Mouse (Mus musculus): ENCODE measurements around the gene Trim8. TPM values are rescaled to one million over a fixed set of nuclear protein-coding genes. Genes with fewer than 3 reads are reported as not detected.

The Trim8 gene
- polyA plus RNA-seq, 2 experiments, result 7.3 to 7.5 TPM

DNA sequence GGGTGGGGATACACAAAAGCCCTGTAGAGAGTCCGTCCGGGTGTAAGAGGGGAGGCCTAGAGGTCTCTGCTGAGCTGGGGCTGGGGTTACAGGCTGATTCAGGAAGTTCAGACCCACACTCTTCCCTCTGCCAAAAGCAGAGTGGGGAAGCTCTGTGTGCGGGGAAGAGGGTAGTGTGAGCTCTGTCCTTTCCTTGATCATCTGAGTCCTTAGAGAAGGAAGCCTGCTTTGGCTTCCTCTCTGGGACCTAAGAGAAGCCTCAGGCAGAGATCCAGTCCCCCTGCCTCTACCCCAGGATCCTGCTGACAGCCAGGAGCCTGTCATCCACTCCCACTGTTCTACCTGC lies 4.8 kb downstream of the Trim8 start:
- peak overlapping the region; percentile 82 for H3K4me2 ChIP-seq (ENCODE audit: low read depth)
- H3K4me1 ChIP-seq (replicated peaks; ENCODE audit: control insufficient read depth in 2 of 2, insufficient read depth in 2 of 2, low read length in 1 of 2), result peaks cover 27 to 54% of the 10 kb centered on the region in 2 experiments
- DNase-seq (ENCODE audit: low read depth in 3 of 3, low spot score in 3 of 3), result no peak
- TF ChIP-seq EP300 (IDR thresholded peaks at IDR 0.05; ENCODE audit: low read depth) (no peak), CTCF (IDR thresholded peaks at IDR 0.05; ENCODE audit: low read depth) (no peak)
- ATAC-seq (ENCODE audit: insufficient read depth), result no peak
- peaks cover 13% of the 10 kb centered on the region for H3K36me3 ChIP-seq (replicated peaks; ENCODE audit: control insufficient read depth, insufficient read depth, low read depth)
- H3K9me3 ChIP-seq (ENCODE audit: control insufficient read depth, low read length), result no peaks in the 10 kb centered on the region
- no peak overlapping the region for H3K9ac ChIP-seq (replicated peaks)
- H3K27me3 ChIP-seq (ENCODE audit: control insufficient read depth, insufficient read depth, low read length), result no peaks in the 10 kb centered on the region
- no peak overlapping the region; the same call in 1 of the 2 replicates for H3K27ac ChIP-seq
- H3K4me3 ChIP-seq (ENCODE audit: insufficient read depth in 1 of 2, low read depth in 2 of 2, low read length in 2 of 2), result no peak overlapping the region
- 59% methylated on average over 3 of the region's 3 CpGs for WGBS (ENCODE audit: insufficient replicate concordance)

DNA sequence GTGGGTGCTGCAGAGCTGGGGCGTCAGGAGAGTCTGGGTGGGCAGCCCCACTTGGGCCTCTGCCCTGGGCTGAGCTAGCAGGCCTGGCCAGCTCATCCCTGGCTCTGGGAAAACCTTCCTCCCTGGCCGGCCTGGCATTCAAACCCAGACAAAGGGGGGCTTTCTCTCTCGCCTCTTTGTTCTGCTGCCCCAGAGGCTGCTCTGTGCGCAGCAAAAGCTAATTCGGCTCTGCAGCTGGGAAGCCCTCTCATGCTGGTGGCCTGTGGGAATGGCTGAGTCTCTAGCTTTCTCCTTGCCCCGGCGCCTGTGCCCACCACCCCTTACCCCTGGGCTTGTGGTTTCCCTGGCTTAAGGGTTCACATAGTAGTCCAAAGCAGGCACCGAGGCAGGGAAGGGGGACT lies 5.7 kb downstream of the Trim8 start:
- no peak overlapping the region for H3K4me3 ChIP-seq (ENCODE audit: insufficient read depth in 1 of 2, low read depth in 2 of 2, low read length in 2 of 2)
- WGBS (ENCODE audit: insufficient replicate concordance), result 80% methylated on average over 8 of the region's 8 CpGs
- no peak for ATAC-seq (ENCODE audit: insufficient read depth)
- no peaks in the 10 kb centered on the region for H3K9me3 ChIP-seq (ENCODE audit: control insufficient read depth, low read length)
- no peak overlapping the region for H3K4me2 ChIP-seq (ENCODE audit: low read depth)
- H3K27me3 ChIP-seq (ENCODE audit: control insufficient read depth, insufficient read depth, low read length), result no peaks in the 10 kb centered on the region
- no peak overlapping the region for H3K9ac ChIP-seq (replicated peaks)
- no peak for DNase-seq (ENCODE audit: low read depth in 3 of 3, low spot score in 3 of 3)
- H3K36me3 ChIP-seq (replicated peaks; ENCODE audit: control insufficient read depth, insufficient read depth, low read depth), result peaks cover 19% of the 10 kb centered on the region
- no peak overlapping the region for H3K27ac ChIP-seq
- TF ChIP-seq CTCF (IDR thresholded peaks at IDR 0.05; ENCODE audit: low read depth) (no peak), EP300 (IDR thresholded peaks at IDR 0.05; ENCODE audit: low read depth) (no peak)
- peaks cover 27 to 54% of the 10 kb centered on the region in 2 experiments for H3K4me1 ChIP-seq (replicated peaks; ENCODE audit: control insufficient read depth in 2 of 2, insufficient read depth in 2 of 2, low read length in 1 of 2)

DNA sequence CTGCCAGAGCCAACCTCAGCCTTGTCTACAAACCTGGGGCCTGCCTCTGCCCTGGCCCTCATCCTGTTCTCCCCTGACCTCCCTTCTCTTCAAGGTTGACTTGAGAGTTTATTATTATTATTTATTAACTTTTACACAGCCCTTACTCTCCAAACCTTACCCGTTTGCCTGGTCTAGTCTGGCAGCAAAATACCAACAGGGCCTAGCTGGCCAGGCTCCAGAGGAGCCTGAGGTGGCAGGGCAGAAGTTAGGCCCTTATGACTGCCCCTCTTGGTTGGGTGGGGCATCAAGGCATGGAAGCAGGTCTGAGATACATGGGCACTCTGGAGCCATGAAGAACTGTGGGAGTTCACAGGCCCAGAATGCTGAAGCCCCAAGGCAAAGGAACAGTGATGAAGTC lies 6.3 kb downstream of the Trim8 start:
- ATAC-seq (ENCODE audit: insufficient read depth), result no peak
- no peak for DNase-seq (ENCODE audit: low read depth in 3 of 3, low spot score in 3 of 3)
- no peak overlapping the region for H3K4me2 ChIP-seq (ENCODE audit: low read depth)
- H3K36me3 ChIP-seq (replicated peaks; ENCODE audit: control insufficient read depth, insufficient read depth, low read depth), result peaks cover 24% of the 10 kb centered on the region
- H3K9ac ChIP-seq (replicated peaks), result no peak overlapping the region
- 59% methylated on average over 1 of the region's 1 CpGs for WGBS (ENCODE audit: insufficient replicate concordance)
- TF ChIP-seq CTCF (IDR thresholded peaks at IDR 0.05; ENCODE audit: low read depth), result no peak
- TF ChIP-seq EP300 (IDR thresholded peaks at IDR 0.05; ENCODE audit: low read depth), result no peak
- peaks cover 27 to 54% of the 10 kb centered on the region in 2 experiments for H3K4me1 ChIP-seq (replicated peaks; ENCODE audit: control insufficient read depth in 2 of 2, insufficient read depth in 2 of 2, low read length in 1 of 2)
- H3K27me3 ChIP-seq (ENCODE audit: control insufficient read depth, insufficient read depth, low read length), result no peaks in the 10 kb centered on the region
- no peak overlapping the region for H3K4me3 ChIP-seq (ENCODE audit: insufficient read depth in 1 of 2, low read depth in 2 of 2, low read length in 2 of 2)
- no peak overlapping the region for H3K27ac ChIP-seq
- no peaks in the 10 kb centered on the region for H3K9me3 ChIP-seq (ENCODE audit: control insufficient read depth, low read length)

DNA sequence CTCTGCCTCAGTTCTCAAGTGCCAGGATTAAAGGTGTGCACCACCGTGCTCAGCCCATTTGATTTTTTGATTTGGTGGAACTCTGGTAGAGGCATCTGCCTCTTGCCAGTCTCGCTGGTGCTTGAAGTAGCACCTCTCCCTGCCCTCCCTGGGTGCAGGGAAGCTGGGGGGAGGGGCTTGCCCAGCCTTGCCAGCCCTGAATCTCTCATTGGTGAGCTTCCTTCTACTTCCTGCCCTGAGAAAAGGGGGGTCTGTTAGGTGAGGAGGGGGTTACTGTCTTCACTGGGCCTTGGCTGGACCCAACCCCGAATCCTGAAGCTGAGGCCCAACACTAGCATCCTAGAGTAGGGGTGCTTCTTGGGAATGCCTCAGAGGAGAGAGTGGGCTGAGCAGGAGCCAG lies 7.2 kb downstream of the Trim8 start:
- Histone ChIP-seq H3K9ac (replicated peaks) (no peak overlapping the region), H3K27ac (no peak overlapping the region), H3K4me1 (replicated peaks; ENCODE audit: control insufficient read depth in 2 of 2, insufficient read depth in 2 of 2, low read length in 1 of 2) (peaks cover 27 to 54% of the 10 kb centered on the region in 2 experiments)

DNA sequence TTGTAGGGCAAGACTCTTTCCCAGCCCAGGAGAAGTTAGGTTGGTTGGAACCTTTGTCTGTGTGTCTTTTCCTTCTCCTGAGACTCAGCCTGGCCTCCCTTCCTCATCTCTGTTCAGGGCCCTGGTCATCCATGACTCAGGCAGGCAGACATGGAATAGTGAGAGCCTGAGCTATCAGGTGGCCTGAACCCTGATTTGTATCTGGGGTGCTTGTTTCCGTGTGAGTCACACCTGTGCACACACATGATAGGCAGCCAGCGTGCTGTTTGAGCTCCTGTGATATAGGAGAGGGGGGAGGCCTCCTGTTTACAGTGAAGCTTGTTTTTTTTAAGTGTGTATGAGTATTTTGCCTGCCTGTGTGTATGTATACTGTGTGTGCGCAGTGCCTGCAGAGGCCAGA lies 7.7 kb downstream of the Trim8 start:
- no peak for DNase-seq (ENCODE audit: low read depth in 3 of 3, low spot score in 3 of 3)
- no peak for ATAC-seq (ENCODE audit: insufficient read depth)
- TF ChIP-seq CTCF (IDR thresholded peaks at IDR 0.05; ENCODE audit: low read depth) (no peak), EP300 (IDR thresholded peaks at IDR 0.05; ENCODE audit: low read depth) (no peak)
- Histone ChIP-seq H3K4me2 (ENCODE audit: low read depth) (no peak overlapping the region), H3K27me3 (ENCODE audit: control insufficient read depth, insufficient read depth, low read length) (no peaks in the 10 kb centered on the region), H3K9ac (replicated peaks) (no peak overlapping the region), H3K4me1 (replicated peaks; ENCODE audit: control insufficient read depth in 2 of 2, insufficient read depth in 2 of 2, low read length in 1 of 2) (peaks cover 27 to 50% of the 10 kb centered on the region in 2 experiments), H3K36me3 (replicated peaks; ENCODE audit: control insufficient read depth, insufficient read depth, low read depth) (peaks cover 37% of the 10 kb centered on the region), H3K27ac (no peak overlapping the region), H3K4me3 (ENCODE audit: insufficient read depth in 1 of 2, low read depth in 2 of 2, low read length in 2 of 2) (no peak overlapping the region), H3K9me3 (ENCODE audit: control insufficient read depth, low read length) (no peaks in the 10 kb centered on the region)
- WGBS (ENCODE audit: insufficient replicate concordance), result 61% methylated on average over 3 of the region's 3 CpGs

More for the DNA sequence above, 7.2 kb downstream of the Trim8 start:
- WGBS (ENCODE audit: insufficient replicate concordance), result 79% methylated on average over 3 of the region's 3 CpGs
- no peak overlapping the region for H3K4me3 ChIP-seq (ENCODE audit: insufficient read depth in 1 of 2, low read depth in 2 of 2, low read length in 2 of 2)
- DNase-seq (ENCODE audit: low read depth in 3 of 3, low spot score in 3 of 3) (no peak), ATAC-seq (ENCODE audit: insufficient read depth) (no peak)
- no peak overlapping the region for H3K4me2 ChIP-seq (ENCODE audit: low read depth)
- H3K9me3 ChIP-seq (ENCODE audit: control insufficient read depth, low read length), result no peaks in the 10 kb centered on the region
- no peak for TF ChIP-seq CTCF (IDR thresholded peaks at IDR 0.05; ENCODE audit: low read depth)
- TF ChIP-seq EP300 (IDR thresholded peaks at IDR 0.05; ENCODE audit: low read depth), result no peak
- H3K27me3 ChIP-seq (ENCODE audit: control insufficient read depth, insufficient read depth, low read length), result no peaks in the 10 kb centered on the region
- H3K36me3 ChIP-seq (replicated peaks; ENCODE audit: control insufficient read depth, insufficient read depth, low read depth), result peaks cover 33% of the 10 kb centered on the region

All from liver, embryonic 14.5 days (tissue).